Comparison of ENCODE assay signal across 8 mouse cellular contexts in the genomic region with DNA sequence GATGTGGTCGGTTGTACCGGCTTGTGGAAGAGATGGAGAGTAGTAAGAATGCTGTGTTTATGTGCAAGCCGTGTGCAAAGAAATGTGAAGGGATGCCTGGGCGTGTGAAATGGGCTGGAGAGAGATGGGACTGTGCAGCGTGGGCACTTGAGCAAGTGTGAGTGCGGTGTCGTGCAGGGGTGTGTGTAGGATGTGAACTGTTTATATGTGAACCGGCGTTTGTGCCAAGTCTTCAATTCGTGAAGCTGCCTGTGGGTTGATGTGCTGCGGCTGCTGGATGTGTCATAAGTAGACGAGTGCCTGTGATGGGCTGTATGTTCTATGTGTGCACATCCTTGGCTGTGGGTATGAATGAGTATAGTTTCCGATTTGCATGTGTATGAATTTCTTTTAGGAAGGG.
DNase-seq lines count a peak whose midpoint lies in the region; ATAC-seq and TF ChIP-seq lines count a peak whose summit lies in the region.

No protein-coding gene starts in this region.

- 19% methylated on average over 13 of the region's 13 CpGs for WGBS in heart, embryonic 11.5 days (ENCODE audit: insufficient replicate concordance)
- 16% methylated on average over 13 of the region's 13 CpGs for WGBS in limb, embryonic 13.5 days

- TF ChIP-seq POLR2A in ES-Bruce4 (IDR thresholded peaks at IDR 0.05; ENCODE audit: insufficient read depth, low read length), result no peak

- no peak overlapping the region for H3K27ac ChIP-seq in heart, embryonic 11.5 days (ENCODE audit: low read depth, low read length)
- H3K27ac ChIP-seq in ES-Bruce4 (ENCODE audit: insufficient read depth, low read length), result no peak overlapping the region
- no peak overlapping the region for H3K27ac ChIP-seq in limb, embryonic 13.5 days

- H3K9ac ChIP-seq in heart, embryonic 11.5 days (ENCODE audit: low read depth, low read length), result no peak overlapping the region
- no peak overlapping the region for H3K9ac ChIP-seq in ES-Bruce4 (ENCODE audit: low read depth, poor library complexity, severe bottlenecking)
- H3K9ac ChIP-seq in limb, embryonic 13.5 days, result no peak overlapping the region

- H3K4me3 ChIP-seq in heart, embryonic 11.5 days (ENCODE audit: low read depth, low read length), result peak overlapping the region; percentile 59
- peak overlapping the region; percentile 22 for H3K4me3 ChIP-seq in ES-Bruce4 (ENCODE audit: low read depth, low read length)
- peak overlapping the region; percentile 53 for H3K4me3 ChIP-seq in limb, embryonic 13.5 days

- peak overlapping the region; percentile 97 for H3K4me2 ChIP-seq in heart, embryonic 11.5 days
- peak overlapping the region; percentile 91 for H3K4me2 ChIP-seq in limb, embryonic 13.5 days (replicated peaks)

- H3K36me3 ChIP-seq in heart, embryonic 11.5 days (ENCODE audit: control insufficient read depth, insufficient read depth, low read length), result no peaks in the 10 kb centered on the region
- no peaks in the 10 kb centered on the region for H3K36me3 ChIP-seq in ES-Bruce4 (ENCODE audit: control insufficient read depth, insufficient read depth, low read length, poor library complexity, severe bottlenecking)
- no peaks in the 10 kb centered on the region for H3K36me3 ChIP-seq in limb, embryonic 13.5 days

- intact Hi-C loops in heart, postnatal 25 days (cut with DNase I), result no loop called here

- H3K4me1 ChIP-seq in heart, embryonic 11.5 days (ENCODE audit: control insufficient read depth, insufficient read depth, low read length), result 0 out of 2 replicates have a peak, but pooled peaks cover 10% of the 10 kb centered on the region
- no peaks in the 10 kb centered on the region for H3K4me1 ChIP-seq in ES-Bruce4 (ENCODE audit: control insufficient read depth, insufficient read depth, low read length)
- peaks cover 27% of the 10 kb centered on the region for H3K4me1 ChIP-seq in limb, embryonic 13.5 days

- no peaks in the 10 kb centered on the region for H3K9me3 ChIP-seq in heart, embryonic 11.5 days (replicated peaks; ENCODE audit: control insufficient read depth, low read length)
- H3K9me3 ChIP-seq in ES-Bruce4 (replicated peaks; ENCODE audit: control insufficient read depth, insufficient read depth, low read length, poor library complexity, severe bottlenecking), result no peaks in the 10 kb centered on the region
- H3K9me3 ChIP-seq in limb, embryonic 13.5 days, result no peaks in the 10 kb centered on the region

- TF ChIP-seq CTCF in ES-Bruce4 (IDR thresholded peaks at IDR 0.05; ENCODE audit: low read depth, low read length), result no peak

- no peak for ATAC-seq in heart, embryonic 11.5 days (replicated peaks; ENCODE audit: insufficient number of reproducible peaks, low FRiP score, low TSS enrichment)
- ATAC-seq in limb, embryonic 13.5 days (ENCODE audit: low FRiP score, low read depth), result no peak; the same call in 1 of the 2 replicates

- DNase-seq in heart, postnatal 25 days (ENCODE audit: low spot score), result no peak
- peak; percentile 45 to 59 for DNase-seq in frontal cortex, postnatal 25 days (ENCODE audit: low spot score in 2 of 2)
- no peak for DNase-seq in urinary bladder, postnatal 25 days (ENCODE audit: low spot score)
- no peak for DNase-seq in spleen, postnatal 4 days (ENCODE audit: low spot score in 2 of 2)
- no peak for DNase-seq in ovary, postnatal 14 days (ENCODE audit: low spot score)

- H3K27me3 ChIP-seq in heart, embryonic 11.5 days (ENCODE audit: control insufficient read depth, insufficient read depth, low read length), result peaks cover 60% of the 10 kb centered on the region
- H3K27me3 ChIP-seq in ES-Bruce4 (ENCODE audit: control insufficient read depth, insufficient read depth, low read length, poor library complexity, severe bottlenecking), result peaks cover 4% of the 10 kb centered on the region
- H3K27me3 ChIP-seq in limb, embryonic 13.5 days, result peaks cover 88% of the 10 kb centered on the region

- no peak for TF ChIP-seq EP300 in ES-Bruce4 (IDR thresholded peaks at IDR 0.05; ENCODE audit: insufficient read depth, low read depth, low read length)

Comparison
In these comparisons a context has a peak if more than half of its experiments do, and no peak if none do; other contexts are left out.
1. DNase-seq: peak in frontal cortex, postnatal 25 days (2 of 2); none in heart, postnatal 25 days (single experiment), urinary bladder, postnatal 25 days (single experiment), spleen, postnatal 4 days (0 of 2) and ovary, postnatal 14 days (single experiment).
2. Peak in every context shown above with its lines, with median percentiles within 50 percentile points of each other: H3K4me3 ChIP-seq.